Mouse (Mus musculus) CD4-positive, CD25-positive, alpha-beta regulatory T cell, adult 2 months (primary cell): ENCODE results near the gene Fyn.

Experiments
- DNase-seq: peaks from one replicate; pipeline ENCODE4 v3.0.0-alpha.2; 2012; ENCODE audit warnings: low read depth, low spot score

Gene Fyn

DNA sequence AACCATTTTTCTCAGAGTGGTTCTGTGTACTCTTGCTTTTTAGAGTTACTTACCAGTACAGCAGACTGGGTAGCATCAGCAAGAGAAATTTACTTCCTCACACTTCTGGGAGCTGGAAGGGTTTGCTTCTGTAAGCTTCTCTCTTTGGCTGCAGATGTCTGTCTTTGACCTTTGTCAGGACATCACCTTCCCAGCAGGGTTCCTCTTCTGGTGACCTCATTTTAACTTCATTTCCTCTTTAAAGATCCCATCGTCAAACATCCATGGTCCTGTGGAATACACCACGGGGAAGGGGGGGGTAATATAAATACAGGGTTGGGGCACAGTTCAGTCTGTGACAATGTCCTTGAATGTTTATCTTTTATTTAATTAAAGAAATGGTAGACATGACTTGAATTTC, 74.5 kb downstream of the Fyn start:
- no peak for DNase-seq

DNA sequence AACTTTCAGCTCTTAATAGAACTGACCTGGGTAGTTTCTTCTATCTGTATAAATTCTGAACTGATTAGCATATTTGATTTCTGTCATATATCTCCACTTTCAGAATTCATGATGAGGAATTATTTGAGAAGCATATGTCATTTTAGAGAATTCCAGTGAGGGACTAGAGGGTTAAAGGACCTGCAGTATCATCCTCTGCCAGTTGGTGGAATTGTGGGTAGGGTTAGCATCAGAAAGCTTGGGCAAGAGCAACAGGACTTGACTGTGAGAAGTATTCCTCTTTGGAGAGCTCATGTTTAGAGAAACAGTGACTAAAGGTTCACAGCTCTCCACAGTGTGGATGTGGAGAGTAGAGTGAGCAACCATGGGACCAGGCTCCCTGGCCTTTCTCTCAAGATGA, 75.3 kb downstream of the Fyn start:
- DNase-seq, result peak; percentile 51

DNA sequence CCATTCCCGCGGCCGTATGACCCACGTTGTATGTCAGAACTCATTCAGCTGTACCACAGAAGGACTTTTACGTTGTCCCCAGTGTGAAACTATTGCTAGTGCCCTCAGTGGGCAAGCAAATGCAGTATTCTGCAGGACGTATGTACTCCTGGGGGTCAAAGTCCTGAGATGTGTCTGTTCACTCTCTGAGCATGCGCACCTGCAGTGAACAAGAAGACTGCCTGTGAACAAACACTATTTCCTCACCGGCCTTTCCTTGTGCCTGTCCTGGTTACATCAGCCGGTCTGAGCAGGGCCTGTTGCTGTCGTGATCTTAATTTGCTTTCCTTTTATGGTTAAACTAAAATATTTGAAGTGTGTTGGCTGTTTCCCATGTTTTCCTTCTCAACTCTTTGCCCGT, 77.2 kb downstream of the Fyn start:
- no peak for DNase-seq

DNA sequence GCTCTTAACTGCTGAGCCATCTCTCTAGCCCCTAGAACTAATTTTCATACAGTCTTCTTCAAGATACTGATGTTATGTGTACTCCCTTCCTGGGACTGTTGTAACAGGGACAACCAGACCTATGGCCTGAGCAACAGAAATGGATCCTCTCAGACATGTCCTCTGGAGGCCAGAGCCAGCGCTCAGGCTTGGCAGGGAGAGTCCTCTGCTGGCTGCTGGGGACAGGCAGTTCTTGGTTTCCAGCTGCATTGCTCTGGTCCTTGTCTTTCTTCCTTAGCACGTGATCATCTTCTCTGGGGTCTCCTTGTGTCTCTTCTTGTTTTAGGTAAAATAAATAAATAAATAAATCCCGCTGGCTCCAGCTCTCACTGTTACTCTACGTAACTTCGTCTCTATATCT, 78.1 kb downstream of the Fyn start:
- DNase-seq, result no peak

DNA sequence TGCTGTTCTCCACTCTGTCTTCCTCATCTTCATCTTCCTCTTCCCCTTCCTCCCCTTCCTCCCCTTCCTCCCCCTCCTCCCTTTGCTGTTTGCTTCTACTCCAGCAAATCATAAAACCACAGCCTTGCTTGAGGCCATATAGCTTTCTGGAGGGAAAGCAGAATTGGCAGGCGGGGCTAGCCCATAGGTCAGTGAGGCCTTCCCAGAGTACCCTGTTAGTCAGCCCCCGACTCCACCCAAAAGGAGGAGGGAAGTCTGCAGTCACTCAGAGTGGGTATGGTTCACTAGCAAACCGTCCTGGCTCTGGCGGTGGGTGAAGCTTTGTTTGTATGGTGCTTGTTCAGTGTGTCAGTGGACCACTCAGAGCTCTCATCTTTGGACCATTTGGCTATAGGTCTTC, 80.5 kb downstream of the Fyn start:
- no peak for DNase-seq

DNA sequence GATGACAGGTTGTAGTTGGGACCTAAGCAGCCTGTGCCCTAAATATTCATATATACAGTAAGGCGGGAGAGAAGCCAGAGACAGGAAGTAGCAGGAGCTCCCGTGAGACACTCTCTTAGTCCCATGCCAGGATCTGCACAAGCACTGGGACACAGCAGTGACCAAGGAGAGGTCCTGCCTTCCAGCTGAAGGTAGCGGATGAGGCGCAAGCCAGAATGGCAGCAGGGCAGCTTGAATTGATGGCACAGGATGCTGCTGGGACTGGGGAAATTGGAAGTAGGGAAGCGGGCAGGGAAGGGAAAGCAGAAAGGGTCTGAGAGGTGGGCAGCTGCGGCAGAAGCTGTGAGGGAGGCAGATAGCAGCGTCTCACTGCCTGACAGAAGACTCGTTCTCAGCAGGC, 81.7 kb downstream of the Fyn start:
- no peak for DNase-seq

DNA sequence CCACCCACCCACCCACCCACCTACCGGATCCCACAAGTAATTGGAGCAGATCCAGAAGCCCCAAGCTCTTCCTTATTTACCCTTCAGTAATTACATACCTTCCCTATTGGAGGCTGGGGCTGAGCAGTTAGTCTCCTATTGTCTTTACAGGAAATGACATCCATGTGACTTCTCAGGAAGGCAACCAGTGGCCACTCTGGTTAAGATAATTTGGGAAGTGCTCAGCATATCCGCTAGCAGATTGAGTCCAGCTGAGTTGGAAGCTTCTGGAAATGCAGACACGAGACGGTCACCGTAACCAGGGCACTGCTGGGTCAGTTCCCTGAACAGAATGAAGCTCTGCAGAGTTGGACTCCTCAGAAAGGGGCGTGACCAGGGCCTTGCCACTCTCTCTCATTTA, 82.4 kb downstream of the Fyn start:
- no peak for DNase-seq

DNA sequence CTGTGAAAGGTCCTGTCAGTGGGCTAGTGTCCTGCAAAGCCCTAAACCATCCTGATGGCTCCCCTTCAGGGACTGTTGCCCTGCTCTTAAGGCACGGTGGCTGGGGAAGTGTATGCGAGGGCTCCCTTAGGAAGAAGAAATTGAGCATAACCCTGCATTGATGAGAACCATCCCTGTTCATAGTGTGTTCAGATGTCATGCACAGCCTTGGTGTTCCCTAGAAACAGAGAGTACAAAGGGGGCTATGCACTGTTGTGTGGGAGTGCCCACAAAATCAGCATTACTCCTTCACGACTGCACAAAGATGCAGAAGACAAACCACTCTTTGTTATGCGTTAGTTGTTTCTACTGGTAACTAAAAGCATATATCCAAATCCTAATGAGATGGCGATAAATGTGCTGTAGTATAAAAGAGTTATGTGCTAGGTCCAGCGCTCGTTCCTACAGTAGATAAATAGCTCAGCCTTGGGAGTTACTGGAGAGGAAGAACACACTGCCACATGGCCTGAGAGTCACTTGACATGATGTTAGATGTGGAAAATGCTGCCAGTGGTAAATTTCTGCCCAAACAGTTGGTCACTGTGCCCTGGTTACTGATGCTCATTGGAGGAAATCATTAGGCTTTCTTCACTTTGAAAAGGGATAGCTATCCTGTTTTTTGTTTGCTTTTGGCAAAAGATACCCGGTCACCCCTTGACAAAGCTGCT, 83.4 kb downstream of the Fyn start:
- DNase-seq, result no peak

DNA sequence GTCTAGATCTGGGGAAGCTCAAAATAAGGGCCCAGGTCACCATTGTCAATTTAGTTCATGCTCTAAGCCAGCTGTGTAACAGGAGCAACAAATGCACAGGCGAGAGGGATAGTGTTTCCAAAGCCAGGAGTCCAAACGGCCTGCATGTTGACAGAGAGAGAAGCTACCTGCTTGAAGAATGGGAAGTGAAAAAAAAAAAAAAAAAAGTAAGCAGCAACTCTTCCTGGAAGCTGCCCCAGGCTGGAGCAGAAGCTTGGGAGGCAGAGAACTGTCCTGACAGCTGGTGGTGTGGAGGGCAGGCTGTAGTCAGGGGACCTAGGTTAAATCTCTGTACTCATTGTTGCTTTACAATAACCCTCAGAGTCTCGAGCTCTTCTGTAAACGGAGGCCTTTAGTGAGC, 86.7 kb downstream of the Fyn start:
- no peak for DNase-seq

DNA sequence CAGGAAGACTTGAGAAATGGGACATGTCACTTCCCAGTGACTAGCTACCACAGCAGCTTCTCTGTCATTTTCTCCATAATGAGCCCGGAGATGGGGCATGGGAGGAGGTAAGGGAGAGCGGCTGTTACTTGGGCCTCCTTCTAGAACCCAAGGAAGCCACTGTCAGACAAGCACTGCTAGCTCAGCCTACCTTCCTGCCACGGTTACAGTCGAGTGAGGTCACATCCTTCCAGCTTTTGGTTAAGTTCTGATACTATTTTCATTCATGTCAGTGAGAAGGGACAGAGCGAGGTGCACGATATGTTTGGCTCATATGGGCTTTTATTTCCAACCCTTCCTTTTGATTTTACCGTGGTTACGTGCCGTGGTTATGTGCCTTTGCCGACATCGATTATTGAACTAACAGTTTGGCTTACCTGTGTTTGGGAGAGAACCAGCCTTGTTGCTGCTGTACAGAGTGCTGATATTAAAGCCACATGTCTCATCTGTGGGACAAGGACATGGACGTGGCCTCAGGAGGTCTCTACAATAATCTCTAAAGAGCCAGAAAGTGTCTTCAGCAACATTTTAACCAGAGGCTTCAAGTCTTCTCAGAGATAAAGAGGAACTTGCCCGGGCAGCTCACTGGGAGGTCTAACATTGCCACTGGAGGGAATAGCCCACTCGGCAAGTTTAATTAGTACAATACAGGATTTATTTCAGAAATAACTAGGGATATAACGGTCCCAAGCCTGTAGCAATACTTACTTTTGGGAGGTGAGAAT, 87.4 kb downstream of the Fyn start:
- peak; percentile 64 for DNase-seq

DNA sequence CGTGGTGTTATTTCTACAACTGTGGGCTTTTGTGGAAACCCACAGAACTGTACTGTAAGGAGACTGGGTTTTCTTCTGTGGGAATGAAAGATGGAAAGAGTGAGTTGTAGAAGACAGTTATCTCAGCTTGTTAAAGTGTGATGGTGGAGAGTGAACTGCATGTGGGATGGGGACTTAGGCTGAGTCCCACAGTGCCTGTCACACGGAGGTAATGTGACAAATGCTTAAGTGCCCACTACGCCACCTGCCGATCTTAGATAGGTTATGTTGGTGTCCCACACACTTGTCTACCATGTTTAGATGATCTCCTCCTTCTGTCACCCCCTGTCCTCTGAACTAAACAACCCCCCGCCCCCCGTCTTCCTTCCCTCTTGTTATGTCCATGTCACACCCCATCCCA, 88.1 kb downstream of the Fyn start:
- peak; percentile 54 for DNase-seq

DNA sequence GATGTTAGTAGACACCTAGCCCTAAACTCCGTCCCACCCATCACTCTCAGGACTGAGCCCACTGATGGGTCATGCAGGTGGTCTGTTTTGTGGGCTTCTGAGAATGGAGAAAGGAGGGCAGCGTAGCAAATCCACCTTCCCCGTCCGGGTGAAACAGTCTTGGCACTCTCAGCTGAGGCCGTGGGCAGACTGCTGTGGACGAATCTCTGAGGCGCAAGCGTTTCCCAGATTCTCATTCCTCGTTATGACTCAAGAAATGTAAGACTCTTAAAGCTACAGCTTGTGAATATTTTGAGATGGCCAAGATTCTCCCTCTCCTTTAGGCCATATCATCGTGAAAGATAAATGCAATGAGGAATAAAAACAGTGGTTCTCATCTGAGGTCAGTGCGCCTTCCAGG, 88.6 kb downstream of the Fyn start:
- no peak for DNase-seq

DNA sequence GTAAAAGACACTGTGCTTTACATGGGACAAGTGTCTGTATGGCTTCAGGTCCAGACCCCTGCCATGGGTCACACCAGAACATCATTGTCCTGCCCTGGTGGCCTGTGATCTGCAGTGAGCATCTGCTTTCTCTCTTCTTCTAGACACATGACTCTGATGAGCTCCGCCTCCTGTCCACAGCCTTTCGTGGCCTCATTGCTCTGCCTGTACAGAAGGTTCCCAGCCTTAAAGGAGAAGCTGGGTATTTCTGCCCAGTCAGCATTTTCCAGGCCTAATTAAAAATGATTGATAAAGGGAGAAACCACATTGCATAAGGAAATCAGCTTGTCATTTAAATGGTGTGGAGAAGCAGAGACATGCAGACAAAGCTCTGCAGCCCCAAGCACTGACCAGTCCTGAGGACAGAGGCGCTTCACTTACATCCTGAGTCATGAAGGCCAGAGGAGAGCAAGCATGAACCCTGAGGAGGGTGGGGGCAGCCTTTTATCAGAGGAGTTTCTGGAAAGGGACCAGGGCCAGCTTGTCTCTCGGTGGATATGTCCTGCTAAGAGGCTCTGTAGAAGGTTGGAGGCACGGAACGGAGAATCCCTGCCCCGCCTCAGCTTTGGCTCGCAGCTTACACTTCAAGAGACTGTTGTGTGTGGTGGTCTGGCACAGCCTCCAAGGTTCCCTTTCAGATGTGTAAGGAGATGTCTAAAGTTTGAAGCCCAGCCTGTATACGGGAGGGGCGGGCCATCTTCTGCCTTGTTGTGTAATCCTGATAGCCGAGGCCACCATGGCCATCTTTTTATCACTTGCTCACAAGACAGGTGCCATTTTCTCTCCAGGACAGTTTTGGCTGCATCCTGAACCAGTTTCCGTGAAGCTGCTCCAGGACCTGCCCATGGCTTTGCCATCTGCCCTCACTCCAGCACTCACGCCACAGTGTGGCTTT, 90.4 kb downstream of the Fyn start:
- DNase-seq, result peak; percentile 47

DNA sequence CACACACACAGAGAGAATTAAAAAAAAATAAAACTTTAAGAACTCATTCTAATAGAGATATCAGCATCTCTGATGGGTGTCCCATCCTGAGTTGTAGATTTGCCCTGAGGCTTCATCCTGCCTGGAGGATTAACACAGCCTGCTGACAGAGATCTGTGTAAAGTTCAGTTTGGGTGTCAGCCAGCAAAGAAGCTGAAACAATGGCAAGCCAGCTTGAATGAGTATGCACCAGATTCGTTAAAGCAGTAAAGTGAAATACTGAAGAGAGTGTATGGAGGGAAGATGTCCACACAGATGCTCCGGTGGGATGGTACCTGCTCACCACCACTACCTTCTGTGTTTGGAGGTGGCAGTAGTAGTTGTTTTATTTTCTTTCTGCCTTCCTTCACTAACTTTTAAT, 92.0 kb downstream of the Fyn start:
- DNase-seq, result no peak

DNA sequence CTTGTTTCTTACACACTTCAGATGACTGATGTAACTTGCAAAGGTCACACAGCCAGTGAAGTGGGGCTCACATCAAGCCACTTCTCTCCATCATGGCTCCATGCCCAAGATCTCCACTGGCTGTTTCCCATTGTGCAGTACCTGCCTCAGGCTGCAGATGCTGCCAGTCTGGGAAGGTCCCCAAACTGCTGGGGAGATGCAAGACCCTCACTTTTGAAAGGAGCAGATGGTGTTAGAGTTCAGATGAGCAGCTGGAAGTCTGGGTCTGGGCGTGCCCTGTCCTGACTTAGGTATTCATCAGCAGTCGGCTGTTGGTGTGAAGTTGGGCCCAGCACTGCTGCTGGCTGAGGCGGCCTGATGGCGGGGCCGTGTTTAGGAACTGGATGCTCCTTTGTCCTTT, 93.3 kb downstream of the Fyn start:
- no peak for DNase-seq

DNA sequence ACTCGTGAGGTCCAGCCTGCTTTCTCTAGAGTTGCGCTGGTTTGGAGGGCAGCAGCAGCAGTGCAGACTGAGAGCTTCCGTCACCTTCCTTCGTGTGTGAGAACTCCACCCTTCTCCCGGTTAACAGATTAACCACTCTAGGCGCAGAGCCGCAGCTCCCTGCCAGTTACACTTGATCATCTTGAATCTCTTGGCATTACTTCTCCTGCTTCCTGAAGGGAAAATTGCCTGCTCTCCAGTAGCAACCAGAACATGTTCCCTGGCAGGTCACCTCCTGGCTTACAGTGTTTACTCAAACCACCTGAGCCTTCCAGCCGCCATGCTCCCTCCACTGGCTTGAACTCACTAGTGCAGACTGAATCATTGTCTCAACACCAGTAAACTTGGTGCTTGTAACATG, 94.1 kb downstream of the Fyn start:
- no peak for DNase-seq

DNA sequence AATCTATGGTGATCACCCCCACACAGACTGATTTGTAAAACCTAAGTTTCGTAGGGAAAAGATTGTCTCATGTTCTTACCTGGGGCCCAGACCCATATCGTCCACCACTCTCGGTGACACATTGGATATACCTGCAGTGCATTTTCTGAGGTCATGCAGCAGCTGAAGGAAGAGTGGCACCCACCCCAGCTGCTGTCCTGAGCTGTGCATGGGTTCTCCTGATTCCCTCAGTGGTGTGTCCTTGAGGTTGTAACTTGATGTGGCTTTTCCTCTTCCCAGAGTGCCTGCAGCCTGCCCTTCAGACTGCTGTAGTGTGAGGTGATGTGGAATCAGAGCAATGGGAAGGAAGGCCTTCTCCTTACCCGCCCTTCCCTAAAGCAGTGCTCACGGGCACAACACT, 95.7 kb downstream of the Fyn start:
- no peak for DNase-seq

DNA sequence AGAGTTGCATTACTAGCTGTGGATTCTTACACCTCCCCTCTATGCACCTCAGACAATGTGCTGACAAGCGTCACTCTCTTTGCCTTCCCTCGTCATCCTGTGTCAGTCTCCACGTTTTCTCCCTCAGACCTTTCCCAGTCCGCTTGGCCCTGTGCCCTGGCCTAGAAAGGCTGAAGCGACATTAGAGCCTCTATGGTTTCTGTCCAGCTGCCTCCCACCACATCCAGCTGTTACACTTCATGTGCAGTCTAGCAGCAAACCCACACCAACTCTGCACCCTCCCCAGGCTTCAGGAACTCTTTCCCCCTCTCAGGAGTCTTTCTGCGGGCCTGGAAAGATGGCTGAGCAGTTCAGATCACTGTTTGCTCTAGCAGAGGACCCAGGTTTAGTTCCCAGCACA, 98.7 kb downstream of the Fyn start:
- no peak for DNase-seq

DNA sequence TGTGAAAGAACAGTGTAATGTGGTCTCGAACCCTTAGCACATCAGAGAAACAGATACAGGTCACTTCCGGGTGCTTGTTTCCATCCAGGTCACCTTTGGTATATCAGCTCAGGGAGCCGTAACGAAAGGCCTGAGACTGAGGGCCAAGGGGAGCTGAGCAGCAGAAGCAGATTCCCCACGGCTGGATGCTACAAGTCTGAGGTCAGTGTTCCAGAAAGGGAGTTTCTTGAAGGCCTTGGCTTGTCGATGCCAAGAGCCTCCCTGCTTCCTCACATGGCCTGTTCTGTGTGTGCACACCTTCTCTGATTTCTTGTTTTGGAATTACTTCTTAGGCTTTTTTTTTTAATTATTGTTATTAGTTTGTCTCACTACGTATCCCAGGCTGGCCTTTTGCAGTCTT, 99.2 kb downstream of the Fyn start:
- no peak for DNase-seq

DNA sequence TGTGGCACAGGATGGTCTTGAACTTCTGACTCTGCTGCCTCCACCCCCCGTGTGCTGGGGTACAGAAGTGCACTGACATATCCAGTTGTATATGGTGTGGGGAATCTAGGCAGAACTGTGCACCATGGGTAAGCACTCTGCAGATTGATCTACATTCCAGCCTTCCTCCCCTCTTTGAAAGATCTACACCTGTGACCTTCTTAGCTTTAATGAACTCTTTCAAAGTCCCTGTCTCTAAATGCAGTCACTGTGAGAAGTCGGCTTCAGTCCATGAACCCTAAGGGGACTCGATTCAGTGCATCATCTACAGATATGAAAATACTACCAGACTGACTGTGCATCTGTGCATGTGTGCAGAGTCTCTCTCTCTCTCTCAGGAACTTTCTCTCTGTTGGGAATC, 99.9 kb downstream of the Fyn start:
- no peak for DNase-seq

DNA sequence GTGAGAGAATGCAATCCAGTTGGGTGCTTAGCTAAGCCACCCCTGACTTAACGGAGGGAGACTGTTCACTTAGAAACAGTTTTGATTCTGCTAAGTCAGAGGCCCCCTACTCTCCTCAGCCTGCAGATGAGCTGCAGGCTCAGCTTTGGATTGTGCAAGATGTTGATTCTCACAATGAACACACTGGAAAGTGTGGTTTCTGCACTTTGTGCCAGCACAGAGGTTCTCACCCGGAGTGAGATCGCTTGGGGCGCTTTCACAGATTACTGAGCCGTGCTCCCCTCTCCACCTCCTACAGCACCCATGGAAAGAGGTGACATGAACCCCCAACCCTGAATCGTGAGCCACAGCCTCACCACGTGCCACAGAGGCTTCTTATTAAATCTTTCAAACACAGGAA, 100.7 kb downstream of the Fyn start:
- DNase-seq, result peak; percentile 48

DNA sequence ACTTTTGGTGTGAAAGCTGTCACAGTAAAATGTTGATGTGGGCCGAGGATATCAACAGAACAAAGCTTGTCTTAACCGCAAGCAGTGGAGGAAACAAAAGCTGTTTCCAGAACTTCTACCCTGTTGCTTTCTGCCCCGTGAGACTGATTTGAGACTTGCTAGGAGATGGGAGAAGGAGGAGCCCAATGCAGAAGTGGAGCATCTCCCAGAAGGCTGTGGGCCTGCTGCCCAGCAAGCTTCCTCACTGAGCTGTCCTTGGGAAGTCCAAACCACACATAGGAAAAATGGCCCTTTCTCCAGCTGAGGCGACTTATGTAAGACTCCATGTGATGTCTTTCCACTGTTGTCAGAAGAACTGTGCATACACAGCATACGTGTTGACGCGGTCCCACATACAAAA, 101.7 kb downstream of the Fyn start:
- DNase-seq, result peak; percentile 42
